Mouse (Mus musculus) testis, adult 2 months (tissue): ENCODE data around the gene Nrxn1. TPM values are rescaled to one million over a fixed set of nuclear protein-coding genes. Genes with fewer than 3 reads are reported as not detected.
"Not testable (repeated sequence)": the region's sequence is repeated elsewhere in the genome, so short reads cannot be mapped to it uniquely, and the experiment has no call there.

Experiments
- H3K27ac ChIP-seq: fragments of 200-500 bp; 2 replicates; pipeline ENCODE4 v1.5.1; 2012; ENCODE audit warnings: low read depth, low read length; ENCODE audit not compliant: control insufficient read depth, insufficient read depth
- H3K27me3 ChIP-seq: fragments of 200-500 bp; 2 replicates; pipeline ENCODE4 v1.6.1; 2012; ENCODE audit warnings: mild to moderate bottlenecking, low read length, moderate library complexity; ENCODE audit not compliant: control insufficient read depth, insufficient read depth
- H3K36me3 ChIP-seq: fragments of 200-500 bp; 2 replicates; pipeline ENCODE4 v1.6.1; 2012; ENCODE audit warnings: mild to moderate bottlenecking, low read length; ENCODE audit not compliant: control insufficient read depth, insufficient read depth
- H3K4me1 ChIP-seq: fragments of 200-500 bp; 2 replicates; pipeline ENCODE4 v1.6.1; 2012; ENCODE audit warnings: low read length; ENCODE audit not compliant: control insufficient read depth, insufficient read depth
- H3K4me3 ChIP-seq: fragments of 200-500 bp; 2 replicates; pipeline ENCODE4 v1.5.1; 2012; ENCODE audit warnings: low read depth, mild to moderate bottlenecking, low read length, moderate library complexity, mixed read lengths; ENCODE audit not compliant: control insufficient read depth
- CTCF ChIP-seq: fragments of 200-500 bp; IDR thresholded peaks from 2 replicates; pipeline ENCODE4 v1.5.1; 2012; ENCODE audit warnings: low read depth, mild to moderate bottlenecking, inconsistent platforms, low read length, moderate library complexity; ENCODE audit not compliant: control insufficient read depth, insufficient read depth, insufficient replicate concordance
- POLR2A ChIP-seq: fragments of 200-500 bp; IDR thresholded peaks from 2 replicates; pipeline ENCODE4 v1.6.1; 2012; ENCODE audit warnings: low read depth, mild to moderate bottlenecking, inconsistent platforms, low read length, moderate library complexity; ENCODE audit not compliant: control insufficient read depth
- polyA plus RNA-seq: library from polyadenylated mRNA; depleted of rRNA; stranded (reverse); fragments of >200 nt; gene quantifications from 2 replicates; pipeline ENCODE4 v1.2.3, GENCODE M21; 2012

Nrxn1 gene
- polyA plus RNA-seq, 1 experiment, result 3.1 TPM

GRCm38 (mm10) chr17:90543986-90544638, 548.8 kb downstream of the Nrxn1 start:
- TF ChIP-seq POLR2A (no peak), CTCF (no peak)
- H3K36me3 ChIP-seq, result no peaks in the 10 kb centered on the region
- H3K27me3 ChIP-seq, result no peaks in the 10 kb centered on the region
- H3K27ac ChIP-seq, result no peak overlapping the region
- H3K4me3 ChIP-seq, result no peak overlapping the region
- no peaks in the 10 kb centered on the region for H3K4me1 ChIP-seq

DNA sequence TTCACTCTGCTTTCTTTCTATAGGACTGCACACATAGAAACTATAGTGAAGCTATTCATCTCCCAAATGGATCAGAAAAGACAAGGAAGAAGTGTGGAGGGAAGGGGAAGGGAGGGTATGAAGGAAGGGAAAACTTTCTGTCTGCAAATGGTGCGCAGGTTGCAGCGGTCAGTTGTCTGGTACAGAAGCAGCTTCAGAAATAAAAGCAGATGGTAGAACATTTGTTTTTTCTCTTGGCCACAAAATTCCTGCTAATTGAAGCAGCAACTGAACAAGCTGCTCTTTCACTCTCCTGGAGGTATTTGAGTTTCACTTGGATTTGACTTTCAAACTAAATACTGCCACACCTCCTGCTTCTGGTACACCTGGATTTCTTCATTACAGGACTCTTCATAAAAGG, 561.4 kb downstream of the Nrxn1 start:
- no peaks in the 10 kb centered on the region for H3K36me3 ChIP-seq
- TF ChIP-seq POLR2A, result no peak
- TF ChIP-seq CTCF, result no peak

DNA sequence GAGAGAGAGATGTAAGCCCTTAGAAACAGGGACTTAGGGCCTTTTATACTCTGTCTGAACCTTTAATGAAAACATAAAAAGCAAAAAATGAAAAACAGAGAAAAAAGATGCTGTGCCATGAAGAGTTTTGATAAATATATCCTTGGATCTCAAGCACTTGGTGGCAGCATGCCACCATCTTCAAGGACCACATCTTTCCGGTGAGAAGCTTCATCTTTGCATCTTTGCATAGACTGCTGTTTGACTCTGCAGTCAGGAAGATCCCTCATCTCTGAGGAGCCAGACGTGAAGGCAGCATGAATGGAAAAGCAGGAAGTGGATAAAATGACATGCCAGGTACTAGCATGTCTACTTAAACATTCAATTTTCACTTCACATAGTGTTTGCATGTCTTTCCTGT, 586.8 kb downstream of the Nrxn1 start:
- H3K27ac ChIP-seq, result no peak overlapping the region
- no peaks in the 10 kb centered on the region for H3K36me3 ChIP-seq
- no peak overlapping the region for H3K4me3 ChIP-seq
- no peak for TF ChIP-seq CTCF
- TF ChIP-seq POLR2A, result no peak
- no peaks in the 10 kb centered on the region for H3K4me1 ChIP-seq
- no peaks in the 10 kb centered on the region for H3K27me3 ChIP-seq

More for the DNA sequence above, 561.4 kb downstream of the Nrxn1 start:
- Histone ChIP-seq H3K27ac (no peak overlapping the region), H3K4me3 (no peak overlapping the region), H3K4me1 (no peaks in the 10 kb centered on the region), H3K27me3 (no peaks in the 10 kb centered on the region)

- H3K27me3 ChIP-seq, H3K4me1 ChIP-seq, H3K36me3 ChIP-seq, H3K27ac ChIP-seq, H3K4me3 ChIP-seq: not testable (repeated sequence)
These were observed 588.9 kb downstream of the Nrxn1 start for GRCm38 (mm10) chr17:90503999-90504398.

DNA sequence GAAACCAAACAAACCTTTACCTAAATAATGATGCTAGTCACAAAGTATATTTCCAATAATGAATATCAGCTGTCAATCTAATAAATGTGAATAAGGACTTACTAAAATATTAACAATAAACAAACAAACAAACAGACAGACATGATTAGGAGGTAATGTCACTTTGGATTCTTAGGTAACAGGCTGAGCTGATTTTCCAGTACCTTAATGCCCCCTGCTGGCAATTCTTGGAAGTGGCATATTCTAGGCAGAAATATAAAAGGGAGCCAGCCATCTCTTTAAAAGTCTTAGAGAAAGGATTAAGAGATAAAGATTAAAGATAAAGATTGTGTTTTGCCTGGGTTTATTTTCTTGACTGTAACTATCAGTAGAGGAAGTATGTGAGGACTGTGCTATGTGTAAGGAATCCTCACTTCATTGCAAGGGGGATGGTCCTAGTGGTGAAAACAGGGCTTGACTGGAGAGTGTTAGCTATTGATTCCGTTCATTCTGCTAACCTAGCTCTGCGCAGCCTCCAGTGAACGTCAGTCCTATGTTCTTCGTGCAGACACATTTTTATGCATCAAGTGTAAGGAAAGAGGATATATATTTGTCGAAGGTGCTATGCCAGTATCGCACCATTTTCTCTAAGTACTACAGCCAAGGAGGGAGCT, 591.7 kb downstream of the Nrxn1 start:
- Histone ChIP-seq H3K27ac (no peak overlapping the region), H3K27me3 (no peaks in the 10 kb centered on the region), H3K4me1 (no peaks in the 10 kb centered on the region), H3K4me3 (no peak overlapping the region), H3K36me3 (no peaks in the 10 kb centered on the region)
- TF ChIP-seq CTCF (no peak), POLR2A (no peak)

DNA sequence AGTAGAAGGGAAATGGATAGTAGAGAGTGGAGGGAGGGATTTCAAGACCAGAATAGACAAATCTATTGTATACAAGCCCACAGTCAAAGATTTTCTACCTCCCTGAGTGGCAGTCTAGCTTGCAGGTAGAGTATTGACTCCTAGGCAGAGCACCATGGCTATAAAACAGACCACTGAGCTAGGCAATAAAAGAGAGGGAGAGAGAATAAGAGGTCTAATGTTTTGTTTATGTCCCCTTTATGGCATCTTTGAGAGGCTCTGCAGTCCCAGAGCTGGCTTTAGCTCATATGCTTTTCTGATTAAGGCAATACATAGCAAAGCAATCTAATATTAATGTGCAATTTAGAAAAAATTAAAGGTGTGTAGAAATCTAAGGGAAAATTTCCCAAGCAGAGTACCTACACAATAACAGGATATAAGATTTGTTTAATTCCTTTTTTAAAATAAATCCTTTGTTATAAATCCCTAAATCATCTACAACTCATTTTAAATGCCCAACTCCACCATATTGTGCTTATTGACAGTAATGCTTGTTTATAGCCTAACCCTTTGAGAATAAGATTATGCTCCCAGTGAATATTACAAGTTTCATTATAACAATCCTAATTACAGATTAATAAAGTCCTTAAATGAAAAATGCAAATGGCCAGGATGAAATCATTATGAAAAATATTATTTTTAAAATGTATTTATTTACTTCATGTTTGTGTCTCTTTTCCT, 613.2 kb downstream of the Nrxn1 start:
- Histone ChIP-seq H3K4me3 (no peak overlapping the region), H3K4me1 (no peaks in the 10 kb centered on the region), H3K36me3 (no peaks in the 10 kb centered on the region), H3K27me3 (no peaks in the 10 kb centered on the region), H3K27ac (no peak overlapping the region)
- no peak for TF ChIP-seq POLR2A
- TF ChIP-seq CTCF, result no peak

DNA sequence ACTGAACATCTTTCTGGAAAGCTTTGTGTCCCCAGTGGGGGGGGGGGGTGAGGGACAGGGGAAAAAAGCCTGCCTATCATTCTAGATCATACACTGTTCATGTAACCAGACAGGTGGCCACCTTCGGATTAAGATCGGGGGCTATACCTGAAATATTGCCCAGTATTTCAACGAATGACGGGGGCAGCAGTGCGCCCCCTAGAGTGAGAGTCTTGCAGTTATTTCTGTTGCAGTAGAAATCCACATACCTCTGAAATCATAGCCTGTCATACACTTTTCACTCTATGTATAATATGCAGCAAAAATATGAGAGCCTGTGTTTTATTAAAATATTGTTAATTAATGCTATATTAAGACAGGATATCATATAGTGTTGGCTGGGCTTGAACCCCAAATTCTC, 636.1 kb downstream of the Nrxn1 start:
- TF ChIP-seq CTCF, result no peak
- TF ChIP-seq POLR2A, result no peak
- no peak overlapping the region for H3K4me3 ChIP-seq
- H3K27me3 ChIP-seq, result peaks cover 3% of the 10 kb centered on the region
- H3K4me1 ChIP-seq, result peaks cover 9% of the 10 kb centered on the region
- H3K36me3 ChIP-seq, result no peaks in the 10 kb centered on the region
- no peak overlapping the region for H3K27ac ChIP-seq

DNA sequence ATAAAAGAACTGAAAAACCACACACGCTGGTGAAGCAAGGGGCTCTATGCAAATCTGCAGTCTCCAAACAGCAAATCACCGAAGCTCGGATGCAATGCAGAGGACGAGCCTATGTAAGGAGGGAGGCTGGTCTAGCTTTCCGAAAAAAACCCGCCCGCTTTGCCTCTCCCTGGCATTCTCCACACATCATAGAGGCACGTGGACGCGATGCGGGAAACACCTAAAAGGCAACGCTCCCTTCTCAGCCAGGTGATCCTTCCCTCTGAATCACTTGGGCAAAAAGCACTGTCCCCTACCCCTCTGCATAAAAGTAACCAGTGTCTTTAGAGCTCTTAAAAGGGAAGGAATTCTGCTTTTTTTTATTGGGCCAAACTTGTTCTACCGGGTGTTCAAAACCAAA, 637.0 kb downstream of the Nrxn1 start:
- Histone ChIP-seq H3K4me3 (no peak overlapping the region), H3K36me3 (no peaks in the 10 kb centered on the region), H3K4me1 (peaks cover 9% of the 10 kb centered on the region), H3K27me3 (peaks cover 3% of the 10 kb centered on the region), H3K27ac (no peak overlapping the region)
- TF ChIP-seq POLR2A (no peak), CTCF (no peak)
